Mouse (Mus musculus): ENCODE data around the gene Lims1. TPM values are rescaled to one million over a fixed set of nuclear protein-coding genes. Genes with fewer than 3 reads are reported as not detected.

The Lims1 gene
- total RNA-seq, 2 experiments from 2014 or later: 48.8 to 62.8 TPM

DNA sequence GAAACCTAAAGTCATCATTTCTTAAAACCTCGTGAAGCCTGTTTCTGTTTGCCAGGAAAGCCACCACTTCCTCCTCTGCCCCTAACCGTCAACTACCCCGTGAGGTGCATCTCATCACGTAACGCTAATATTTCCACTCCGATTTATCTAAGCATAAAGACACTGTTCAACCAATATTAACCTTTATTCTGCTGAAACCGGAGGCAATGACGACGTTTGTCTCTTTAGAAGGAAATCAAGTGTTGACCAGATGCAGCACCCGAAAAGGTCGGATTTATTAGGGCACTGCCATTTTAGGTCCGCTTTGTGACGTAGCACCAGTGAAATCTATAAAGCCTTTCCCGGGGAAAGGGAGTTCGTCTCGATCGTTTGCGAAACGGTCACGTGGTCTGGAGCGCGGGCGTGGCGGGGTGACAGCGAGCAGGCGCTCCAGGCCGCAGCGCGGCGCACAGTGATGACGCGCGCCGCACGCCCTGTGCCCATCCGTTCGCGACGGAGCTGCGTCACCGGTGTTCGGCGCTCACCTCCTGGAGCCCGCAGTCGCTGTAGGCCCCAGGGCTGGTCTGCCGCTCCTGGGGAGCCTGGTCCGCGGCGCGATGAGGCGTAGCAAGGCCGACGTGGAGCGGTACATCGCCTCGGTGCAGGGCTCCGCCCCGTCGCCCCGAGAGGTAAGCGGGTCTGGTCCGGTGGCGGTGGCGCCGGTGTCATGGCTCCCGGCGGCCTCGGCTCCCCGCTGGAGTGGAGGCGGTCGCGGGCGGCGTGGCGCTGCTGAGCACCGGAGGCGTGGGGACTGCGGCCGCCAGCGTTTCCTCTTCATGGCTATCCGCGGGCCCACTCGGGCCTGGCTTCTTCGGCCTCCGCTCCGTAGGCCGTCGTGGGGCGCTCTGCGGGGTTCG lies 123.4 kb downstream of the Lims1 start, which contains the start of gene Ranbp2:
TSS of gene Ranbp2 (plus strand) at position 537 of the 896 bp plus-strand sequence.
- peak; percentile 98 to 99 for DNase-seq

DNA sequence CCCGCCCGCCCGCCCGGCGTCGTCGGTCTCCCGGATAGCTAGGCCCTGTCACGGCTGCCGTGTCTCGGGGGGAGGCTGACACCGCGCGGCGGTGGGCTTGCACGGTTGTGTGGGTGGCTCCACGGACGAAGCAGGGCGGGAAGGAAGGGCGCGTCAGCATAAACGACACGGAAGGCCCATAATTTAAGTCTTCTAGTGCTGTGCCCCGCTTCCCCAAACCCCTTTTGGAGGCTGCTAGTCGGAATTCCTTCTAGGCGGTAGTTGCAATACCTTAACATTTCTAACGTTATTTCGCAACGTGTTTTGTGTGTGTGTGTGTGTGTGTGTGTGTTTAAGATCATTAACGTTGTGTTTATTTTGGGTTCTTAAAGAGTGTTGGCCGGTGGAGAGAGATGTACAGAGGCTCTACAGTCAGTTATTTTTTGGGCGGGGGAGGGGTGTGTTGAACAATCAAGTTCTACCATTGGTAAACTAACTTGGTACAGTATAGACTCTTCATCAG lies 124.1 kb downstream of the Lims1 start:
- DNase-seq: no peak

DNA sequence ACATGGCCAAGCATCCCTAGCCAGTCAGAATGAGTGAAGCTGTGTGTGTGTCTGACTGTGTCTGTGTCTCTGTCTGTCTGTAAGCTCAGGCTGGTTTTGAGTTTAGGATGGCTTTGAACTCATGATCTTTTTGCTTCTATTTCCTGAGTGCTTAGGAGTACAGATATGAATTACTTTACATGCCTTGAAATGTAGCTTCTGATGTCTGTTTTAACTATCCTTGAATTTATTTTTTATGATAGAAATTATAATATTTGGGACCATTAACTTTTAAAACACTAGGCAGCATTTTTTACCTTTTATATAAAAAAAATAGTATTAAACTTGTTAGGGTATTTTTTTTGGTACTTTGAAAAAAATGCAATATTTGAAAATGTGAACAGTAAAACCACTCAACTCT lies 128.3 kb downstream of the Lims1 start:
- DNase-seq: no peak

DNA sequence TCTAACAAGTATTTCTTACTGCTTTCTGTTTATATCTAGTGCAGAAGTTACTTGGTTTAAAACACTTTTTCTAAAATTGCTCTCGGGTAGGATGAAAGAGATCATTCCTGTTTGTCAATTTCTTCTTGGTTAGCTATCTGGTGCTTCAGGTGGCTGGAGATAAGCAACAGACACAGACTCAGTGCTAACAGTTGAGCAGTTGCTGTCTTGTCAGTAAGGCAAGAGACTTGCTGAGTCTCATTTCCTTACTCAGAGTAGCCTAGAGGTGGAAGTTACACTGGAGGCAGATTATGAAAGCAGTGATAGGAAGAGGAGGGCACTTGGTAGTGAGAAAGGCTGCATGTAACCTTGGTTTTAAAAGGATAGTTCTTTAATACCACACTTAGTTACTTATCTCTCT lies 128.9 kb downstream of the Lims1 start:
- DNase-seq: no peak

DNA sequence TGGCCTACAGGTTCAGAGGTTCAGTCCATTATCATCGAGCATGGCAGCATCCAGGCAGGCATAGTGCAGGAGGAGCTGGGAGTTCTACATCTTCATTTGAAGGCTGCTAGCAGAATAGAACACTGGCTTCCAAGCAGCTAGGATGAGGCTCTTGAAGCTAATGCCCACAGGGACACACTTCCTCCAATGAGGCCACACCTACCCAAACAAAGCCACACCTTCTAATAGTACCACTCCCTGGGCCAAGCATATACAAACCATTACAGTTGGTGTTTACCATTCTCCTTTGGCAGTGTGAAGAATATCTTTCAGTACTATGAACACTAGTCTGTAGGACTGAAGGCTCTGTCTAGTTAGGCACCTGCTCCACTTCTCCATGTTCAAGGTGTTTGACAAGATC lies 136.6 kb downstream of the Lims1 start:
- DNase-seq: no peak

Other genes starting within 250 kb of the Lims1 start
- gene AW822073, start 98.5 kb upstream of the Lims1 start, total RNA-seq (2021): not detected
- not detected for gene Duxf3, start 90.8 kb upstream of the Lims1 start, total RNA-seq (2021)
- not detected for gene Gm4981, start 86.8 kb upstream of the Lims1 start, total RNA-seq (2021)
- 10 to 100 TPM; 40.9 to 47.4 TPM for gene Gcc2, start 68.0 kb upstream of the Lims1 start, total RNA-seq (2021)
- 10 to 100 TPM; 80.4 to 85.1 TPM for gene Ranbp2, start 123.5 kb downstream of the Lims1 start, total RNA-seq (2021)
- 1 to 10 TPM; 2.3 to 3.1 TPM for gene Ccdc138, start 174.5 kb downstream of the Lims1 start, total RNA-seq (2021)